Mouse (Mus musculus) liver, embryonic 13.5 days (tissue): ENCODE measurements around the gene Ppp1ca. TPM values are rescaled to one million over a fixed set of nuclear protein-coding genes. Genes with fewer than 3 reads are reported as not detected.
A peak's percentile ranks its signal among the peaks of the same experiment; 100 is the strongest.

ENCODE experiments used
- ATAC-seq: fragments of 200-750 bp; cut with Nextera tagmentation; 2 replicates; pipeline ENCODE4 v1.8.0; 2017; ENCODE audit warnings: low read depth, mild to moderate bottlenecking, moderate number of reproducible peaks, moderate library complexity
- DNase-seq: peaks from one replicate; pipeline ENCODE4 v3.0.0; 2022
- H3K27ac ChIP-seq: fragments of 300-500 bp; sonication (generic); 2 replicates; pipeline ENCODE4 v1.5.1; 2015; ENCODE audit warnings: moderate library complexity, mild to moderate bottlenecking, inconsistent platforms
- H3K27me3 ChIP-seq: fragments of 300-500 bp; sonication (generic); 2 replicates; pipeline ENCODE4 v1.6.1; 2015; ENCODE audit warnings: mild to moderate bottlenecking, inconsistent platforms
- H3K36me3 ChIP-seq: fragments of 300-500 bp; sonication (generic); 2 replicates; pipeline ENCODE4 v1.6.1; 2015; ENCODE audit warnings: mild to moderate bottlenecking, inconsistent platforms
- H3K4me1 ChIP-seq: fragments of 300-500 bp; sonication (generic); replicated peaks from 2 replicates; pipeline ENCODE4 v1.6.1; 2015; ENCODE audit warnings: inconsistent platforms
- H3K4me2 ChIP-seq: fragments of 300-500 bp; sonication (generic); 2 replicates; pipeline ENCODE4 v1.6.1; 2015; ENCODE audit warnings: inconsistent platforms, mild to moderate bottlenecking, moderate library complexity
- H3K4me3 ChIP-seq: fragments of 300-500 bp; sonication (generic); replicated peaks from 2 replicates; pipeline ENCODE4 v1.5.1; 2015; ENCODE audit warnings: mild to moderate bottlenecking, inconsistent platforms
- H3K9ac ChIP-seq: fragments of 300-500 bp; sonication (generic); 2 replicates; pipeline ENCODE4 v1.6.1; 2015; ENCODE audit warnings: mild to moderate bottlenecking, inconsistent platforms
- H3K9me3 ChIP-seq: fragments of 300-500 bp; sonication (generic); replicated peaks from 2 replicates; pipeline ENCODE4 v1.6.1; 2016; ENCODE audit warnings: inconsistent platforms
- WGBS: fragments of 180-500 bp; shearing (Covaris S2); methylation state at CpG from one replicate; pipeline ENCODE4 v1.1.7; 2015; ENCODE audit not compliant: insufficient replicate concordance; 5-methylcytosine and 5-hydroxymethylcytosine counted together
- polyA plus RNA-seq: library from polyadenylated mRNA; unstranded; fragments of >200 nt; fragmentation: Nextera tagmentation; extraction: Ambion mirVana; gene quantifications from 2 replicates; pipeline ENCODE4 v1.2.1, GENCODE M21; 2015

Gene Ppp1ca
- polyA plus RNA-seq, 1 experiment from 2014 or later, result 517 TPM

- peak; percentile 10; the same call in 1 of the 2 replicates for ATAC-seq
- peaks cover 44% of the 10 kb centered on the region for H3K4me1 ChIP-seq
- 11% methylated on average over 27 of the region's 27 CpGs for WGBS
These were observed 22.1 kb upstream of the Ppp1ca start for GRCm38 (mm10) chr19:4169810-4170209.

GRCm38 (mm10) chr19:4170723-4171392 is 21.0 kb upstream of the Ppp1ca start:
- DNase-seq (no peak), ATAC-seq (no peak)
- Histone ChIP-seq H3K36me3 (no peaks in the 10 kb centered on the region), H3K9me3 (no peaks in the 10 kb centered on the region), H3K4me1 (peaks cover 44% of the 10 kb centered on the region), H3K27ac (0 out of 2 replicates have a peak overlapping the region, but pooled peaks have one; percentile 3), H3K4me3 (no peak overlapping the region), H3K4me2 (no peak overlapping the region), H3K9ac (peak overlapping the region; percentile 83; the same call in 1 of the 2 replicates), H3K27me3 (peaks cover 9% of the 10 kb centered on the region; the same call in 1 of the 2 replicates)
- WGBS, result 80% methylated on average over 10 of the region's 10 CpGs

More at GRCm38 (mm10) chr19:4169810-4170209, 22.1 kb upstream of the Ppp1ca start:
- Histone ChIP-seq H3K36me3 (no peaks in the 10 kb centered on the region), H3K4me2 (peak overlapping the region; percentile 97), H3K27me3 (no peaks in the 10 kb centered on the region), H3K27ac (peak overlapping the region; percentile 87), H3K4me3 (peak overlapping the region; percentile 65), H3K9me3 (no peaks in the 10 kb centered on the region), H3K9ac (peak overlapping the region; percentile 83)
- no peak for DNase-seq

- Histone ChIP-seq H3K27me3 (peaks cover 12% of the 10 kb centered on the region; the same call in 1 of the 2 replicates), H3K4me1 (peaks cover 44% of the 10 kb centered on the region), H3K4me3 (no peak overlapping the region), H3K36me3 (no peaks in the 10 kb centered on the region), H3K9me3 (no peaks in the 10 kb centered on the region), H3K4me2 (no peak overlapping the region), H3K27ac (no peak overlapping the region), H3K9ac (peak overlapping the region; percentile 83; the same call in 1 of the 2 replicates)
- WGBS, result 49% methylated on average over 13 of the region's 13 CpGs
- ATAC-seq, result no peak
- DNase-seq, result no peak
These were observed 20.2 kb upstream of the Ppp1ca start for GRCm38 (mm10) chr19:4171393-4172290.

DNA sequence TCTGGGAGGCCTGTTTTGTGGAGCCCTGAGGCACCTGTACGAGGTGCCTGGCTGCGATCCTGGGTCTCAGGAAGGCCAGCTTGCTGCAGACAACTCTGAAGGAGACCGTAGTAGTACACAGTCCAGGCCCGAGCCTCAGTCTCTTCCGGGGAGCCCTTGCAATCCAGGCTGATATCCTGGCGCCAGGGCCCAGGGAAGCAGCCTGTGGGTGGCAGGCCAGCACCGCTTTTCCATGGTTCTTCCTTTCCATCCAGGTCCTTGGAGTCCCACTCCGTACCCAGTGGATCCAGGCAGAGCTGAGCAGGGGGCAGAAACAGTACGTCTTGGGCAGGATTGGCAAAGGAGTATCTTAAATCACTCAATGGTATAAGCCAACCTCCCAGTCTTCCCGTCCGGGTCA is 18.9 kb upstream of the Ppp1ca start:
- H3K27me3 ChIP-seq, result peaks cover 12% of the 10 kb centered on the region; the same call in 1 of the 2 replicates
- H3K4me1 ChIP-seq, result peaks cover 32% of the 10 kb centered on the region
- H3K9me3 ChIP-seq, result no peaks in the 10 kb centered on the region
- ATAC-seq (no peak), DNase-seq (no peak)
- no peak overlapping the region for H3K27ac ChIP-seq
- H3K4me3 ChIP-seq, result no peak overlapping the region
- no peak overlapping the region for H3K4me2 ChIP-seq
- 62% methylated on average over 11 of the region's 11 CpGs for WGBS
- H3K9ac ChIP-seq, result no peak overlapping the region
- H3K36me3 ChIP-seq, result no peaks in the 10 kb centered on the region

- H3K4me2 ChIP-seq, result peak within 1 kb of the TSS; percentile 46
- H3K27me3 ChIP-seq, result peaks cover 12% of the 10 kb centered on the region; the same call in 1 of the 2 replicates
- WGBS, result 26% methylated on average over 11 of the region's 11 CpGs
- no peak within 1 kb of the TSS for H3K27ac ChIP-seq
- H3K4me1 ChIP-seq, result peaks cover 24% of the 10 kb centered on the region
- no peaks in the 10 kb centered on the region for H3K9me3 ChIP-seq
- 0 out of 2 replicates have a peak within 1 kb of the TSS, but pooled peaks have one; percentile 4 for H3K9ac ChIP-seq
- ATAC-seq, result peak; percentile 32; the same call in 1 of the 2 replicates
- no peaks in the 10 kb centered on the region for H3K36me3 ChIP-seq
- no peak for DNase-seq
- H3K4me3 ChIP-seq, result no peak within 1 kb of the TSS
These were observed 16.4 kb upstream of the Ppp1ca start, which contains the start of gene Carns1 for GRCm38 (mm10) chr19:4175368-4175947. TSS of gene Carns1 (minus strand) at chr19:4175479.

DNA sequence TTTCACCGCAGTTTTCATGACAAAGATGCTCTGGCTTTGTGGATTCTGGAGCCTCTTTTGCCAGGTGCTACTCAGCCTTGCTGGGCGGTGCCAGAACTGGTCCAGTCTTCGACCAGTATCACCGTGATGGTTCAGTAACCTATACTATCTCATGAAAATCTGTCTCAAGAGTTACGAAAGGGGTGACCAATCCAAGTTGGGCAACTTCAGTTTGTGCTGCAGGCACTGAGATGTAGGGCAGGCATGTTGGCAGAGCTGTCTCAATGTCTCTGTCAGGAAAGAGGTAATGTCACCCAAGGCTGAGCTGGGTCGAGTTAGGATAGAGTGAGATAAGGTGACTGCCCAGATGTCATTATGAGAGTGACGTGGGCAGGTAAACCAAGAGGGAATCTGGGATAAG is 11.5 kb upstream of the Ppp1ca start:
- DNase-seq, result no peak
- H3K9me3 ChIP-seq, result no peaks in the 10 kb centered on the region
- 0 out of 2 replicates have a peak, but pooled peaks cover 7% of the 10 kb centered on the region for H3K27me3 ChIP-seq
- H3K27ac ChIP-seq, result no peak overlapping the region
- WGBS, result 67% methylated on average over 7 of the region's 7 CpGs
- H3K4me1 ChIP-seq, result peaks cover 19% of the 10 kb centered on the region
- H3K9ac ChIP-seq, result no peak overlapping the region
- ATAC-seq, result no peak
- no peak overlapping the region for H3K4me2 ChIP-seq
- no peaks in the 10 kb centered on the region for H3K36me3 ChIP-seq
- H3K4me3 ChIP-seq, result no peak overlapping the region

DNA sequence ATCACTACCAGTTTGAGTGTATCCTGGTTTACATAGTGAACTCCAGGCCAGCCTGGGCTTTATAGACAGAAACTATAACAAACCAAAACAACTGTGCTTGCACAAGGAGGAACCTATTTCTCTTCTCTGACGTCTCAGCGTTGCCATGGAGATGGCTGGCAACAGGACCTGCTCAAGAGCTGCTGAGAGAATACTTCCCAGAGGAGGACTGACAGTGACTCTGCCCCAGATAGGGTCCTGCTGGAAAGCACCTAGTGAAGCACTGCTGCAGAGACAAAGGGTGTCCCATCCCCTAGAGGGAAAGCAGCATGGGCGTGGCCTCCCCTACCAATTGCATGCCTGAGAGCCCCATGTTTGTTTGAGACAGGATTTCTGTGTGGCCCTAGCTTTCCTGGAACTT is 10.0 kb upstream of the Ppp1ca start:
- no peaks in the 10 kb centered on the region for H3K36me3 ChIP-seq
- no peaks in the 10 kb centered on the region for H3K9me3 ChIP-seq
- DNase-seq (no peak), ATAC-seq (no peak)
- H3K4me1 ChIP-seq, result peaks cover 22% of the 10 kb centered on the region
- H3K4me2 ChIP-seq, result no peak overlapping the region
- H3K4me3 ChIP-seq, result no peak overlapping the region
- no peaks in the 10 kb centered on the region for H3K27me3 ChIP-seq
- no peak overlapping the region for H3K27ac ChIP-seq
- H3K9ac ChIP-seq, result no peak overlapping the region
- 42% methylated on average over 3 of the region's 3 CpGs for WGBS

DNA sequence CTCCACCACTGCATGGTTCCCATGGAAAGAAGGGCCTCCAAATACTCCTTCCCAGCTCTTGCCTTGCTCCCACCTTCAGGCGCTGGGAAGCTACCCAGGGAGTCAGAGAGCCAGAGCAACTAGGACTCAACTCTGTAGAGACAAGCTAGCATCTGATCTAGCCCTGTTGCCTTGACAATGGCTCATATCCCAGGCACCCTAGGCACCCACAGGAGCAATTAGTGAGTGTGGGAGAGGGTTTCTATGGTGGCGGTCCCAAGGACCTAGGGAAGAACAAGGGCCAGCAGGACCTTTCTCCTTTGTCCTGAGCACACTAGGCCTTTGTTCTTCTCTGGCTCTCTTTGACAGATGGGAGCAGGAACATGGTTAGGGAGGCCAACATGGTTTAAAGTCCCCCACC is 8.2 kb upstream of the Ppp1ca start:
- ATAC-seq (no peak), DNase-seq (no peak)
- no peak overlapping the region for H3K4me2 ChIP-seq
- H3K27ac ChIP-seq, result no peak overlapping the region
- H3K27me3 ChIP-seq, result no peaks in the 10 kb centered on the region
- 63% methylated on average over 2 of the region's 2 CpGs for WGBS
- no peaks in the 10 kb centered on the region for H3K9me3 ChIP-seq
- peaks cover 22% of the 10 kb centered on the region for H3K4me1 ChIP-seq
- H3K4me3 ChIP-seq, result no peak overlapping the region
- no peaks in the 10 kb centered on the region for H3K36me3 ChIP-seq
- H3K9ac ChIP-seq, result no peak overlapping the region

DNA sequence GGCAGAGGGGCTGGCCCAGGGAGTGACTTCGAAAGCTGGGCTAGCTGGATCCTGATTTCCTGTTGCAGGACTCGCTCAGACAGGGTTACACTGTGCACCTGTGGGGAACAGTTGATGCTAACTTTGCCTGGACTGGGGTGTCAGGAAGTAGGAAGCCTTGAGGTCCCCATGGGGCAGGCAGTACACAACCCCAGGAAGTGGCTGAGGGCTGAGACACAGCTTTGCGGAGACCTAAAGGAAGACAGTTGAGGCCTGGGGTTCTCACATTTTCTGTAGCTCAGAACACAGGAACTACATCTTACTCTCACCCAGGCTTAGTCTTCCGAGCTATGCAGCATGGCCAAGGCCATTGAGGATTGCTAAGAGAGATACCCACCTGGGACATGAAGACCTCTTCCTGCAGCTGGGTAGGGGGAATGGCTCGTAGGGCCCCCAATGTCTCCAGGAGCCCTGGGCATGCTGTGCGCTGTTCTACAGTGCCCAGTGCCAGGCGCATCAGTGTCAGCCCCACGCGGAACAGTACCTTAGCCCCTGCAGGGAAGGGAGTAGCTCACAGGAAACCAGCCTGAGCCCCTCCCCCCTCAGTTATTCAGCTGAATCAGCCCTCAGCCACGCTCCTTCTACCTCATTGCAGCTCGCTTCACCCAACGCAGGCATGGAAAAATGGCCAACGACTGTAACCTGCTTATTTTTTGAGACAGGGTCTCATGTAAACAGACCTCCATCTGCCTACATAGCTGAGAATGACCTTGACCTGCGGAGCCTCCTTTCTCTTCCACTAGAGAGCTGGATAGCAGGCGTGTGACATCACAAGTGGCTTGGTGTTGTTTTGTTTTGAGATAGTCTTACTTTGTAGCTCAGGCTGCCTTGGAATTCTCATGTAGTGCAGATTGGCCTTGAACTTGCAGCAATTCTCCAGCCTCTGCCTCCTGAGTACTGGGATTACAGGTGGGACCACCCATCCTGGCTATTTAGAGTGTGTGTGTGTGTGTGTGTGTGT is 6.6 kb upstream of the Ppp1ca start:
- H3K27ac ChIP-seq, result peak overlapping the region; percentile 68
- no peak overlapping the region for H3K4me3 ChIP-seq
- peaks cover 25% of the 10 kb centered on the region for H3K4me1 ChIP-seq
- 28% methylated on average over 15 of the region's 15 CpGs for WGBS
- DNase-seq (no peak), ATAC-seq (peak; percentile 46)
- no peaks in the 10 kb centered on the region for H3K9me3 ChIP-seq
- H3K9ac ChIP-seq, result no peak overlapping the region
- no peaks in the 10 kb centered on the region for H3K36me3 ChIP-seq
- no peaks in the 10 kb centered on the region for H3K27me3 ChIP-seq
- H3K4me2 ChIP-seq, result peak overlapping the region; percentile 28; the same call in 1 of the 2 replicates

DNA sequence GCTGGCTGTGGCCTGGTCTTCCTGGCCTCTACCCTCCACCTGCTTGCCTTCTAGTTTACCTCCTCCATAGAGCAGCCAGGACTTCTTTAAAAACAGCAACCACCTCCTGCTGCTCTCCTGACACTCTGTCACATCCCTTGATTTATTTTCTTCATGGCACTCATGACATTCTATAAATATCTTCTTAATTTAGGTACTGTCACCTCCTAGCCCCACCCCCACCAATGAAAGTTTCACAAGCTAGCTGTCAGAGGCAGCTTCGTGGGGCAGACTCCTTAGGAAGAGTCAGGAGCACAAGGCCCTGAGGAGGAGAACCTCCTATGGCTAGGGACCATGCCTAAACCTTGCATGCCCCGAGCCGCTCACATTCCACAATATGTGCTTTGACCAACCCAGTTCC is 4.6 kb upstream of the Ppp1ca start:
- no peak overlapping the region for H3K4me2 ChIP-seq
- 72% methylated on average over 3 of the region's 3 CpGs for WGBS
- no peaks in the 10 kb centered on the region for H3K36me3 ChIP-seq
- H3K4me3 ChIP-seq, result no peak overlapping the region
- H3K27me3 ChIP-seq, result no peaks in the 10 kb centered on the region
- ATAC-seq (no peak), DNase-seq (no peak)
- H3K4me1 ChIP-seq, result peaks cover 35% of the 10 kb centered on the region
- H3K27ac ChIP-seq, result no peak overlapping the region
- no peaks in the 10 kb centered on the region for H3K9me3 ChIP-seq
- H3K9ac ChIP-seq, result no peak overlapping the region
